Mouse (Mus musculus): ENCODE data around the gene Pomgnt1. TPM values are rescaled to one million over a fixed set of nuclear protein-coding genes. Genes with fewer than 3 reads are reported as not detected.
A peak's percentile ranks its signal among the peaks of the same experiment; 100 is the strongest.

Pomgnt1 gene
- polyA plus RNA-seq, 1 experiment from 2014 or later: 18.1 TPM

DNA sequence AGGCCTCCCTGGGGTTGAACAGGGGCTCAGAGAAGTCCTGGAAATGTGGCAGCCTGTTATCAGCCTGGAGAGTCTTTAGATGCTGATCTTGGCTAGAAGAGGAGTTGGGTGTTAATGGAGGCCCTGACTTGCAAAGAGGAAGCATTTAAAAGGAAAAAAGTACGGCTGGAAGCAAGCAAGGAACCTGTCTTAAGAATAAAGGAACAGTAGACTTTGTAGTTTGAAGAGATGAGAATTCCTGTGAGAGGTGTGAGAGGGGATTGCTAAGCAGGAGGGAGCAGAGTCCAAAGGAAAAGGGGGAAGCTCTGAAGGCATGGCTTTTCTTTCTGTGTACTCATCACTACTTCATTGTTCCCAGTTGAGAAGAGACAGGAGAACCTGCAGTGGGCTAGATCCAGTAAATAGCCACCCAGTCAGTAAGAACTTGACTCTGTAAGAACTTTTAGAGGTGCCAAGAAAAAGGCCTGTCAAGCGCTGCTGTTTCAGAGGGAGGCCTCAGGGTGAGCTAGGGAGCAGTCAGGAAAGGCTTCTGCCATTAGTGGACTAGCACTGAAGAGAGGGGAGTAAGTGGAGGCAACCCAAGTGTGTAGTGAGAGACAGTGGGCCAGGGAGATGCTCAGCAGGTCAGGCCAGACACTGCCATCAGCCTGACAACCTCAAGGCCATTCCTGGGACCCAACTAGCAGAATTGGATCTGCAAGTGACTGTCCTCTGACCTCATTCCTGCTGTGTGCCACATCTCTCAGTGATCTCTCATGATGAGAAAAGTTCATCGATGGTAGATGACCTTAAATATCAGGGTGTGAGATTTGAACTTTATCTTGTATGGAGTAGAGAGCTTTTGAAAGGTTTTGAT lies 46.2 kb upstream of the Pomgnt1 start:
- peak; percentile 14; the same call in 1 of the 2 replicates for ATAC-seq
- peak; percentile 16; the same call in 1 of the 2 replicates for TF ChIP-seq CTCF (IDR thresholded peaks at IDR 0.05; ENCODE audit: low read depth)
- 30% methylated on average over 3 of the region's 3 CpGs for WGBS
- Histone ChIP-seq H3K27me3 (replicated peaks; ENCODE audit: control insufficient read depth, insufficient read depth, low read length) (no peaks in the 10 kb centered on the region), H3K4me2 (replicated peaks; ENCODE audit: low read depth) (peak overlapping the region; percentile 82), H3K9me3 (ENCODE audit: control insufficient read depth) (no peaks in the 10 kb centered on the region), H3K36me3 (ENCODE audit: control insufficient read depth, insufficient read depth) (peaks cover 13% of the 10 kb centered on the region), H3K4me3 (ENCODE audit: low read depth, low read length) (peak overlapping the region; percentile 87), H3K9ac (ENCODE audit: low read depth, low read length) (peak overlapping the region; percentile 93), H3K27ac (ENCODE audit: low read depth, low read length) (peak overlapping the region; percentile 100), H3K4me1 (replicated peaks; ENCODE audit: control insufficient read depth, insufficient read depth, low read length) (peaks cover 4% of the 10 kb centered on the region)

- Histone ChIP-seq H3K9me3 (ENCODE audit: control insufficient read depth) (no peaks in the 10 kb centered on the region), H3K27ac (ENCODE audit: low read depth, low read length) (no peak overlapping the region), H3K9ac (ENCODE audit: low read depth, low read length) (no peak overlapping the region), H3K4me2 (replicated peaks; ENCODE audit: low read depth) (no peak overlapping the region), H3K4me1 (replicated peaks; ENCODE audit: control insufficient read depth, insufficient read depth, low read length) (no peaks in the 10 kb centered on the region), H3K36me3 (ENCODE audit: control insufficient read depth, insufficient read depth) (peaks cover 77% of the 10 kb centered on the region), H3K4me3 (ENCODE audit: low read depth, low read length) (no peak overlapping the region), H3K27me3 (replicated peaks; ENCODE audit: control insufficient read depth, insufficient read depth, low read length) (no peaks in the 10 kb centered on the region)
- 87% methylated on average over 23 of the region's 23 CpGs for WGBS
- ATAC-seq: no peak
- no peak for TF ChIP-seq CTCF (IDR thresholded peaks at IDR 0.05; ENCODE audit: low read depth)
Observed at GRCm38 (mm10) chr4:116088510-116089249, 35.0 kb upstream of the Pomgnt1 start.

DNA sequence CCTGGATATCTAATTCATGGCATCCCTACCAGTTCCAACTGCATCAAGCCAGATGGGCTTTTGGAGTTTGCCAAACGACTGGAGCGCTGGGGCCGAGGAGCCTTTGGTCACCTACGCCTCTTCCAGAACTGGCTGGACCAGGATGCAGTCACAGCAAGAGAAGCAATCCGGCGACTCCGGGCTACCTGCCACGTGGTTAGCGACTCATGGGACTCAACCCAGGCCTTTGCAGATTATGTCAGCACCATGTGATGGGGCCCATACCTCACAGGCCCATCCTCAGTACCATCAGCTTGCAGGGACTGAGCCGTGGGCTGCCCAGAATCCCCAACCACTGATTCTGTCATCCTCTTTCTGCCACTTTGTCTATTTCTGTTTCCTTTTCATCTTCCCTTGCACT lies 27.3 kb upstream of the Pomgnt1 start:
- H3K27me3 ChIP-seq (replicated peaks; ENCODE audit: control insufficient read depth, insufficient read depth, low read length): no peaks in the 10 kb centered on the region
- H3K9ac ChIP-seq (ENCODE audit: low read depth, low read length): no peak overlapping the region
- H3K36me3 ChIP-seq (ENCODE audit: control insufficient read depth, insufficient read depth): peaks cover 79% of the 10 kb centered on the region
- H3K4me3 ChIP-seq (ENCODE audit: low read depth, low read length): no peak overlapping the region
- H3K4me1 ChIP-seq (replicated peaks; ENCODE audit: control insufficient read depth, insufficient read depth, low read length): no peaks in the 10 kb centered on the region
- H3K9me3 ChIP-seq (ENCODE audit: control insufficient read depth): no peaks in the 10 kb centered on the region
- H3K27ac ChIP-seq (ENCODE audit: low read depth, low read length): no peak overlapping the region
- ATAC-seq: no peak
- 87% methylated on average over 10 of the region's 10 CpGs for WGBS
- TF ChIP-seq CTCF (IDR thresholded peaks at IDR 0.05; ENCODE audit: low read depth): no peak
- no peak overlapping the region for H3K4me2 ChIP-seq (replicated peaks; ENCODE audit: low read depth)

DNA sequence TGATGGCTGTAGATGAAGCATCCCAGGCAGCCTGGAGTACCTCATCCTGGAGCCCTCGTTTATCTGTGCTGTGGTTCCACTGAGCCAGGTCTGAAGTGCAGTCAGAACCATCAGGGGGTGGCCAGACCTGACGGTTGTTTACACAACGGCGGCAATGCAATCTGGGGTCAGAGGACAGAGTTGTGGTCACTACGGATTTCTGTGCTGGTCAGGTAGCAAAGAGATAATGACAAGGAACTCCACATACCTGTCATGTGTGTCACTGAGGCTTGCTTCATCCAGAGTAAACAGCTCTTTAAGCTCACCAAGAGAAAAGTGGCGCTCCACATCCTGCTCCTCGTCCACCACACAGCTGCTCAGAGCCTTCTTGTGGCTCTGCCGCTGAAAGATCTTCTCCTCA lies 26.4 kb upstream of the Pomgnt1 start:
- peaks cover 79% of the 10 kb centered on the region for H3K36me3 ChIP-seq (ENCODE audit: control insufficient read depth, insufficient read depth)
- ATAC-seq: peak; percentile 45
- WGBS: 54% methylated on average over 8 of the region's 8 CpGs

DNA sequence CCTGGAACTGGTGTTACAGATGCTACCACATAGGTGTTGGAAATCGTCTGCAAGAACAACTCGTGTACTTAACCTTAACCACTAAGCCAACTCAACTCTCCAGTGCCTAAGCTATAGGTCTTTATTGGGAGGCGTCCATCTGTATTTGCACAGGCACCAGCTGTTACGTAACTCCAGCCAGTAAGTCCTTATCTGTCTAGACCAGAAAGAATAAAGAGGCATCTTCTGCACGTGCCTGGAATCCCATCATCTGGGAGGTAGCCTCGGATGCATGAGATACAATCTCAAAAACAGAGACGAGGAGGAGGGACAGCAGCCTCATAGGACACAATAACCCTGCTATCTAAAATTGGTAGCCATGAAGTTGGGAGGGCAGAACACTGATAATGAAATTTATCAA lies 22.7 kb upstream of the Pomgnt1 start:
- TF ChIP-seq CTCF (IDR thresholded peaks at IDR 0.05; ENCODE audit: low read depth): no peak

More for the DNA sequence above, 26.4 kb upstream of the Pomgnt1 start:
- Histone ChIP-seq H3K4me2 (replicated peaks; ENCODE audit: low read depth) (no peak overlapping the region), H3K27ac (ENCODE audit: low read depth, low read length) (peak overlapping the region; percentile 21; the same call in 1 of the 2 replicates), H3K4me1 (replicated peaks; ENCODE audit: control insufficient read depth, insufficient read depth, low read length) (no peaks in the 10 kb centered on the region), H3K9ac (ENCODE audit: low read depth, low read length) (no peak overlapping the region), H3K4me3 (ENCODE audit: low read depth, low read length) (no peak overlapping the region), H3K9me3 (ENCODE audit: control insufficient read depth) (no peaks in the 10 kb centered on the region), H3K27me3 (replicated peaks; ENCODE audit: control insufficient read depth, insufficient read depth, low read length) (no peaks in the 10 kb centered on the region)
- TF ChIP-seq CTCF (IDR thresholded peaks at IDR 0.05; ENCODE audit: low read depth): no peak

GRCm38 (mm10) chr4:116105278-116105677 lies 18.4 kb upstream of the Pomgnt1 start:
- peaks cover 15% of the 10 kb centered on the region; the same call in 1 of the 2 replicates for H3K36me3 ChIP-seq (ENCODE audit: control insufficient read depth, insufficient read depth)
- no peak for TF ChIP-seq CTCF (IDR thresholded peaks at IDR 0.05; ENCODE audit: low read depth)
- WGBS: 89% methylated on average over 5 of the region's 5 CpGs
- no peaks in the 10 kb centered on the region for H3K4me1 ChIP-seq (replicated peaks; ENCODE audit: control insufficient read depth, insufficient read depth, low read length)
- no peak overlapping the region for H3K4me2 ChIP-seq (replicated peaks; ENCODE audit: low read depth)
- no peaks in the 10 kb centered on the region for H3K9me3 ChIP-seq (ENCODE audit: control insufficient read depth)
- no peak overlapping the region for H3K27ac ChIP-seq (ENCODE audit: low read depth, low read length)
- no peaks in the 10 kb centered on the region for H3K27me3 ChIP-seq (replicated peaks; ENCODE audit: control insufficient read depth, insufficient read depth, low read length)
- H3K9ac ChIP-seq (ENCODE audit: low read depth, low read length): no peak overlapping the region
- no peak for ATAC-seq
- no peak overlapping the region for H3K4me3 ChIP-seq (ENCODE audit: low read depth, low read length)

More for the DNA sequence above, 22.7 kb upstream of the Pomgnt1 start:
- no peaks in the 10 kb centered on the region for H3K9me3 ChIP-seq (ENCODE audit: control insufficient read depth)
- H3K4me1 ChIP-seq (replicated peaks; ENCODE audit: control insufficient read depth, insufficient read depth, low read length): no peaks in the 10 kb centered on the region
- H3K9ac ChIP-seq (ENCODE audit: low read depth, low read length): no peak overlapping the region
- H3K4me3 ChIP-seq (ENCODE audit: low read depth, low read length): no peak overlapping the region
- H3K27ac ChIP-seq (ENCODE audit: low read depth, low read length): no peak overlapping the region
- H3K27me3 ChIP-seq (replicated peaks; ENCODE audit: control insufficient read depth, insufficient read depth, low read length): no peaks in the 10 kb centered on the region
- no peak overlapping the region for H3K4me2 ChIP-seq (replicated peaks; ENCODE audit: low read depth)
- no peak for ATAC-seq
- H3K36me3 ChIP-seq (ENCODE audit: control insufficient read depth, insufficient read depth): peaks cover 42% of the 10 kb centered on the region
- 61% methylated on average over 7 of the region's 7 CpGs for WGBS
